Mouse (Mus musculus) liver, embryonic 14.5 days (tissue): ENCODE measurements around the gene Erbb3.
"Not testable (repeated sequence)": the region's sequence is repeated elsewhere in the genome, so short reads cannot be mapped to it uniquely, and the experiment has no call there.

ENCODE experiments used
- CTCF ChIP-seq: IDR thresholded peaks from 2 replicates; pipeline ENCODE4 v1.5.1; 2016; ENCODE audit warnings: antibody characterized with exemption, low read depth, control low read depth
- EP300 ChIP-seq: IDR thresholded peaks from 2 replicates; pipeline ENCODE4 v1.6.1; 2016; ENCODE audit warnings: antibody characterized with exemption, low read depth

DNA sequence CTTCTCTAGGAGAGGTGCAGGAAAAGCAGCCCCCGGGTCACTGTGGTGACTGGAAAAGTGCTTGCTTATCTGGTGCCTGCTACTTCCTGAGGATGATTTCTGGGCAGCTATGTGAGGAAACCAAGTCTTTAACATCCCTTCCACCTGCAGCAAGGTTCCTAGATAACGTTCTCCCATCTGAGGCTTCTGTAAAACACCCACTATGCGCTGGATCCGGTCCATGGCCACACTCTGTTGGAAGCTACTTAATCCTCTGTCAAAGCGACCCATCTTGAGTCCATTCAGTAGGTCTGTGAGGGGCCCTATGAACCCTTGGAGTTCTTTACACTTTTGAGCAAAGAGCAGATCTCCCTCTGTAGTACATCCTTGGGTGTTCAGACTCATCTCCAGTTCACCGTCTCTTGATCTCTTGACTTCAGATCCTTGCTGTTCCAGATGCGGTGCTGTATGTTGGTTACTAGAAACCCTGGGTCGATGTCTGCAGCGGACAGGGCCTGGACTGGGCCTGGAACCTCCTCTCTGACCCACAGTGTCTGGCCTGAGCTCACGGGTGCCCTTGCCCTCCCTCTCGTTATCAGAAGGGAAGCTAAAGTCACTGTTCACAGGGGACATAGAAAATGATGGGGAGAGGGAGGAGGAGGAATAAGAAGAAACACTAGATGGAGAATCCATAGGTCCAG lies 39.2 kb downstream of the Erbb3 start:
- TF ChIP-seq EP300, CTCF: not testable (repeated sequence)
